Mouse (Mus musculus): ENCODE measurements at regions not wholly inside any gene's neighbourhood (a gene's known extent, or its start where the extent isn't known, plus 50 kb on each side); places are given as distances from the start of the nearest gene placed in this dataset.

GRCm38 (mm10) chr17:88349825-88350460 is 90.6 kb upstream of the Foxn2 start:
- DNase-seq, result no peak

GRCm38 (mm10) chr17:88350986-88351385 is 89.5 kb upstream of the Foxn2 start:
- no peak for DNase-seq

GRCm38 (mm10) chr17:88352960-88353359 is 87.6 kb upstream of the Foxn2 start:
- no peak for DNase-seq

- no peak for DNase-seq
Measured at GRCm38 (mm10) chr17:88361161-88361560, 79.3 kb upstream of the Foxn2 start.

DNA sequence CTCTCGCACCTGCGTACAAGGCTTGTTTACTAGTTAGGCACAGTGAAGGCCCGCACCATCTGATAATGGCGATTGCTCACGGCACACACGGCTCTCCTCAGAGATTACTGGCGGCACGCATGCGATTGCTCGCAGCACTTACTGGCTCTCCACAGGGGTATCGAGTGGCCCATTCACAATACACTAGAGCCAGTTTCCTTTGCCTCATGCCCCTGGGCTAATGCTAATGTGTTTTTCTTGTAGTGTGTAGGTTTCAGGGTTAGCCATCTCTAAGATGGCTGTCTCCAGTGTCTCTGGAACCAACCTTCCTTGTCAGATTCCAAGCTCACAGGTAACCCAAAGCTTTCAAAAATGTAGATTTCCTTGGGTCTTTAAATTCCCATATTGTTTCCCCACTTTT is 78.1 kb upstream of the Foxn2 start:
- no peak for DNase-seq

DNA sequence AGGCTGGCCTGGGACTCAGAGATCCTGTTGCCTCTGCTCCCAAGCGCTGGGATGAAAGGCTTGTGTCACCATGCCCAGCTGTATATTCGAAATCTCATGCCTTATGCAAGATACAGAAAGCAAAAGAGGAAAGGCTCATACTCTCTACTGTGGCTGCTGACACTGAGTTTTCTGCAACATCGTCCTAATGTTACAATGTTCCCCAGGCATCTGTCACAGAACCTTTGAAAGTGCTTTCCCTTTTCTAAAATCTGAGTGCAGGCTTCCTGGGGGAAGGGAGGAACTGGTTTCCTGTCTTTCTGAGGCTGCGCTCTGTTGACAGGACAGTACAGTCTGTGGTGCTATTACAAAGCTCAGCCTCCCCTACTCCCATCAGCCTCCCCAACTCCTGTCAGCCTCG is 72.6 kb upstream of the Foxn2 start:
- no peak for DNase-seq

- DNase-seq, result no peak
Measured at GRCm38 (mm10) chr17:88369971-88370370, 70.5 kb upstream of the Foxn2 start.

- DNase-seq, result no peak
Measured at GRCm38 (mm10) chr17:88370676-88371075, 69.8 kb upstream of the Foxn2 start.

DNA sequence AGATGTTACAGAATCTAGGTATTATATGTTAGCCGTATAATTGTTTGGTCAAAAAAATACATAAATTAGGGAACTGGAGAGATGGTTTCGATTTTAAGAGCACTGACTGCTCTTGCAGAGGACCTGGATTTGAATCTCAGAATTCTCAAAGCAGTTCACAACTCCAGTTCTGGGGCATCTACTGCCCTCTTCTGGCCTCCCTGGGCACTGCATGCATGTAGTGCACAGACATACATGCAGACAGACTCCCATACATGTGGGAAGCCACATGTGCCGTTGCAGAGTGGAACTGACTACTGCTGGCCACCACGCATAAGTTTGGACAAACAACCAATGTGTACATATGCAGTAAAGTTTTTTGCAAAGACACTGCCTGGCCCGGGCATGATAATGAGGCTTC is 62.0 kb upstream of the Foxn2 start:
- DNase-seq, result no peak

DNA sequence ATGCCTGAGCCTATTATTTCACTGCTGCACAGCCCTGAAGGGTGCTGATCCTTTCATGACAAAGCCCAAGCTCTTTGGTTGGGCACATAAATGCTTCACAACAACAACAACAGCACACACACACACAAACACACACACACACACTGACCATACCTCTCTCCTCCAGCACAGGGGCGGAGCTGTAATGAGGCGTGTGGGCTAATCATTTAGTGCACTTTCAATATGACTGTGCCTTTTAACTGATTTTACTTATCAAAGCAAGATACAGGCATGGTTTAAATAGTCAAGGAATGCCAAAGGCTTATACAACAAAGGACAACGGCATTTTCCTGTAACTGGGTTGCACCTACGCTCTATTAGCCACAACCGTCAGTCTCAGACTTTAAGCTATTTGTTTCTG is 61.1 kb upstream of the Foxn2 start:
- DNase-seq, result no peak

DNA sequence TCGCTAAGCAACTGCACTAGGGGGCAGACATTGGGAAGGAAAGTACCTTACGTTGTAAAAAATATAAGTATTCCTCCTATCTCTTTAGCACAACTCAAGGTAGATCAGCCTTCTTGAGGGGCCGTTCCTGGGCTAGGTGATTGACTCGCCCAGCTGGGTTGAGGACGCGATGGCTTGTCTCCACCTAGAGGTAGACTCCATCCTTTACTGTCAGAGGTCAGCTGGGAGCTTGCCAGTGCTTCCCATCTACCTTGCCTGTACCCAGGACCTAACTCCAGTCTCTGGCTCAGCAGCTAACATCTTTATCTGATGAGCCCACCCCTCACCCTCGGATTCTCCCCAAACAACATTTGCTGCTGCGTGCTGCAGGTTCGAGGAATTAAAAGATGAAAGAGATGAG is 59.4 kb upstream of the Foxn2 start:
- no peak for DNase-seq

DNA sequence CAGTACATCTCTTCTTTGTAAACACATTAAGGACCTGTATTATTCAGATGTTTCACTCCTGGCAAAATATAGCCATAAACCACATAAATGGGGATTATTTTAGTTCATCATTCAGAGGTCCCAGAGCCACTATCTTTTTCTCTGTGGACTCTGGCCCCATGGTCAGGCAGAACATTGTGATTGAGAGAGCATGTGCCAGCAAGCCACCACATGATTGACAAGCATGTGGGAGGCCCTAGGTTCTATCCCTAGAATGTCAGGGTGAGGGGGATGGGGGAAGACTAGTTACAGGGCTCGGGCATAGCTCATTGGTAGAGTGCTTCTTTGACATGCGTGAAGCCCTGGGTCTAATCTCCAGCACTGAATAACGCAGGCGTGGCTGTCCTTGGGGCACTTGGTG is 57.1 kb upstream of the Foxn2 start:
- DNase-seq, result no peak

- no peak for DNase-seq
Measured at GRCm38 (mm10) chr17:88388441-88388951, 52.0 kb upstream of the Foxn2 start.

DNA sequence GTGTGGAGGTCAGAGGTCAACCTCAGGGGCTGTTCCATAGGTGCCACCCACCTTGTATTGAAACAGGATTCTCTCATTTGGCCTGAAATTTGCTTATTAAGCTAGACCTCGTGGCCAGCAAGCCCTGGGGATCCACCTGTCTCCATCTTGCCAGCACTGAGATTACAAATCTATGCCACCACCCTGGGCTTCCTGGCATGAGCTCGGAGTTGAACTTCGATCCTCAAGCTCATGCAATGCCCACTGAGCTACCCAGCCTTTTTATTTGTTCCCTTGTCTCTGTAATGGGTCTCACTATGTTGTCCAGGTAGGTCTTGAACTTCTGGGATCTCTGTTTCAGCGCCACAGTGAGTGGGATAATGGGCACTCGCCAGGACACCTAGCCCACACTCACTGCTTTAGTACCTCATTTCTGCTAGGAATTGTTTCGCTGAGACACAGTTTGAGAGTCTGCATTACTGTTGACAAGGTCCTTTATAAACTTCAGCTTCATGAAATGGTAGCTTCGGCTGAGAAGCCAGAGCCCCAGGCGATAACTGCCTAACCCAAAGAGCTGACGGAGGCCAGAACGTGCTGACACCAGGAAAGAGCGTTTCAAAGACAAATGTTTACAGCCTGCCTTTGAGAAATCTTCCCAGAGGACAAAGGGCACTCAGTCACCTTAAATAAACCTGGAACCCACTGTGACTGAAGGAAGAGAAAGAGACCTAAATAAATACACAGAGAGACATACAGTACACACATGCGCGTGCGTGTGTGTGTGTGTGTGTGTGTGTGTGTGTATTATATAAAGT is 50.6 kb upstream of the Foxn2 start:
- DNase-seq, result no peak

Measured in right cerebral cortex, postnatal 14 days (tissue).